Mouse (Mus musculus): ENCODE measurements around the gene Slc5a2. TPM values are rescaled to one million over a fixed set of nuclear protein-coding genes. Genes with fewer than 3 reads are reported as not detected.
A peak's percentile ranks its signal among the peaks of the same experiment; 100 is the strongest.

Gene Slc5a2
- polyA plus RNA-seq, 1 experiment from 2014 or later, result 0.63 TPM

DNA sequence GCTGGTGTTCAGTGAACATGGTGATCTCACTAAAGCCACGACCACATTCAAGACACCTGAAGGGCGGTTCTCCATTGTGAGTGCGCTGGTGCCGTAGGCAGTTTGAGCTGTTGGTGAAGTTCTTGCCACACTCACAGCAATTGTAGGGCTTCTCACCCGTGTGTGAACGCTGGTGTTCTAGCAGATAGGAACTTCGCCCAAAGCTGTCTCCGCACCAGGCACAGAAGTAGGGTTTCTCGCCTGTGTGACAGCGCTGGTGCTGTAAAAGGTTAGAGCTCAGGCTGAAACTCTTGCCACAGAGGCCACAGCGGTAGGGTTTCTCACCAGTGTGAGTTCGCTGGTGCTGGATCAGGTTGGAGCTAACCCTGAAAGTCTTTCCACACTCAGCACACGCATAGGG is 29.0 kb upstream of the Slc5a2 start:
- Histone ChIP-seq H3K9ac (ENCODE audit: low read length) (peak overlapping the region; percentile 89; the same call in 1 of the 2 replicates), H3K4me2 (replicated peaks; ENCODE audit: low read depth) (no peak overlapping the region; the same call in 1 of the 2 replicates), H3K4me1 (replicated peaks; ENCODE audit: control insufficient read depth, insufficient read depth) (no peaks in the 10 kb centered on the region; the same call in 1 of the 2 replicates), H3K9me3 (ENCODE audit: control insufficient read depth, low read length) (no peaks in the 10 kb centered on the region), H3K27me3 (ENCODE audit: control insufficient read depth, insufficient read depth, low read length) (no peaks in the 10 kb centered on the region), H3K4me3 (ENCODE audit: low read depth, low read length) (no peak overlapping the region), H3K27ac (replicated peaks) (no peak overlapping the region; the same call in 1 of the 2 replicates), H3K36me3 (ENCODE audit: control insufficient read depth, insufficient read depth, low read length) (peaks cover 16% of the 10 kb centered on the region)
- DNase-seq (ENCODE audit: low spot score) (no peak), ATAC-seq (ENCODE audit: low FRiP score, low TSS enrichment) (no peak)
- WGBS, result 96% methylated on average over 13 of the region's 13 CpGs
- TF ChIP-seq EP300 (optimal IDR thresholded peaks at IDR 0.05) (no peak), CTCF (IDR thresholded peaks at IDR 0.05; ENCODE audit: low read depth) (no peak)

DNA sequence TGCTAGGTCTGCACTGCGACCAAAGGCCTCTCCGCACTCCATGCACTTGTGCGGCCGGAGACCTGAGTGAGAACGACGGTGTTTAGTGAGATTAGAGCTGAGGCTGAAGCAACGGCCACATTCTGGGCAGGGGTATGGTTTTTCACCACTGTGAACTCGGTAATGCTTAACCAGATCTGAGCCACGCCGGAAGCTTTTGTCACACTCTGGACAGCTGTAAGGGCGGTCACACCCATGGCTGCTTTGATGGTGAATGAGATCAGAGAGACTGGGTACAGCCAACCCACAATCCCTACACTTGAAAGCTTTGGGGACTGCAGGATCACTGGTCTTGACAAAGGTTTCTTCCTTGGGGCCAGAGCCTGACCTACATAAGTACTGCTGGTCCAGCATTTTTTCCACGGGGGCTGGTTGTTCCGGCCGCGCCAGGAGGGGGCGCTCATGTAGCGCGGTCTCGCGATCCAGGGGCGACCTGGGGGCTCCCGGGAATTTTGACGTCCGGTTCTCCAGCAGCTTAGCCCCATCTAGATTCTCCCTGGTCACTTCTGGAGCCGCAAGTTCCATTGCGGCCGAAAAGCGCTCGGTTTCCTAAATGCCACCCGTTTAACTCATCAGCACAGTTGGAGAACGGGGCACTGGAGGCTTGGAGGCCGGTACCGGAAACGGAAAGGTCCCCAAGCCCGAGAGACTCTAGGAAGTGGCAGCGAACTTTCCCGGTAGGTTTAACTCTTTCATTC is 28.4 kb upstream of the Slc5a2 start, which contains the start of gene Armc5:
Armc5 (plus strand) TSS at position 487 of the 737 bp plus-strand sequence.
- peaks cover 18% of the 10 kb centered on the region for H3K36me3 ChIP-seq (ENCODE audit: control insufficient read depth, insufficient read depth, low read length)
- peak; percentile 40 for ATAC-seq (ENCODE audit: low FRiP score, low TSS enrichment)
- peak within 1 kb of the TSS; percentile 81 for H3K4me2 ChIP-seq (replicated peaks; ENCODE audit: low read depth)
- H3K4me3 ChIP-seq (ENCODE audit: low read depth, low read length), result peak within 1 kb of the TSS; percentile 71
- no peaks in the 10 kb centered on the region for H3K27me3 ChIP-seq (ENCODE audit: control insufficient read depth, insufficient read depth, low read length)
- no peaks in the 10 kb centered on the region for H3K9me3 ChIP-seq (ENCODE audit: control insufficient read depth, low read length)
- DNase-seq (ENCODE audit: low spot score), result peak; percentile 84
- H3K9ac ChIP-seq (ENCODE audit: low read length), result peak within 1 kb of the TSS; percentile 89
- WGBS, result 22% methylated on average over 37 of the region's 37 CpGs
- no peaks in the 10 kb centered on the region; the same call in 1 of the 2 replicates for H3K4me1 ChIP-seq (replicated peaks; ENCODE audit: control insufficient read depth, insufficient read depth)
- TF ChIP-seq EP300 (optimal IDR thresholded peaks at IDR 0.05) (no peak), CTCF (IDR thresholded peaks at IDR 0.05; ENCODE audit: low read depth) (peak; percentile 86)
- peak within 1 kb of the TSS; percentile 98 for H3K27ac ChIP-seq (replicated peaks)

GRCm38 (mm10) chr7:128237593-128237926 is 27.9 kb upstream of the Slc5a2 start:
- TF ChIP-seq EP300 (optimal IDR thresholded peaks at IDR 0.05) (peak; percentile 48), CTCF (IDR thresholded peaks at IDR 0.05; ENCODE audit: low read depth) (no peak)
- Histone ChIP-seq H3K4me1 (replicated peaks; ENCODE audit: control insufficient read depth, insufficient read depth) (no peaks in the 10 kb centered on the region; the same call in 1 of the 2 replicates), H3K27me3 (ENCODE audit: control insufficient read depth, insufficient read depth, low read length) (no peaks in the 10 kb centered on the region), H3K4me2 (replicated peaks; ENCODE audit: low read depth) (peak overlapping the region; percentile 81), H3K36me3 (ENCODE audit: control insufficient read depth, insufficient read depth, low read length) (peaks cover 22% of the 10 kb centered on the region), H3K9me3 (ENCODE audit: control insufficient read depth, low read length) (no peaks in the 10 kb centered on the region), H3K9ac (ENCODE audit: low read length) (peak overlapping the region; percentile 89), H3K4me3 (ENCODE audit: low read depth, low read length) (peak overlapping the region; percentile 71), H3K27ac (replicated peaks) (peak overlapping the region; percentile 98)
- WGBS, result under 1% methylated on average over 25 of the region's 25 CpGs
- DNase-seq (ENCODE audit: low spot score) (no peak), ATAC-seq (ENCODE audit: low FRiP score, low TSS enrichment) (no peak)

- DNase-seq (ENCODE audit: low spot score) (peak; percentile 100), ATAC-seq (ENCODE audit: low FRiP score, low TSS enrichment) (peak; percentile 89)
- no peaks in the 10 kb centered on the region; the same call in 1 of the 2 replicates for H3K4me1 ChIP-seq (replicated peaks; ENCODE audit: control insufficient read depth, insufficient read depth)
- under 1% methylated on average over 71 of the region's 72 CpGs for WGBS
- H3K27me3 ChIP-seq (ENCODE audit: control insufficient read depth, insufficient read depth, low read length), result no peaks in the 10 kb centered on the region
- peaks cover 25% of the 10 kb centered on the region for H3K36me3 ChIP-seq (ENCODE audit: control insufficient read depth, insufficient read depth, low read length)
- H3K9ac ChIP-seq (ENCODE audit: low read length), result peak within 1 kb of the TSS; percentile 89
- TF ChIP-seq CTCF (IDR thresholded peaks at IDR 0.05; ENCODE audit: low read depth), result peak; percentile 60
- TF ChIP-seq EP300 (optimal IDR thresholded peaks at IDR 0.05), result no peak
- H3K4me2 ChIP-seq (replicated peaks; ENCODE audit: low read depth), result peak within 1 kb of the TSS; percentile 81
- H3K27ac ChIP-seq (replicated peaks), result peak within 1 kb of the TSS; percentile 98
- no peaks in the 10 kb centered on the region for H3K9me3 ChIP-seq (ENCODE audit: control insufficient read depth, low read length)
- peak within 1 kb of the TSS; percentile 71 for H3K4me3 ChIP-seq (ENCODE audit: low read depth, low read length)
These were observed 27.3 kb upstream of the Slc5a2 start, which contains the start of gene 9130023H24Rik for GRCm38 (mm10) chr7:128237927-128238778. 9130023H24Rik (minus strand) TSS chr7:128238031.

DNA sequence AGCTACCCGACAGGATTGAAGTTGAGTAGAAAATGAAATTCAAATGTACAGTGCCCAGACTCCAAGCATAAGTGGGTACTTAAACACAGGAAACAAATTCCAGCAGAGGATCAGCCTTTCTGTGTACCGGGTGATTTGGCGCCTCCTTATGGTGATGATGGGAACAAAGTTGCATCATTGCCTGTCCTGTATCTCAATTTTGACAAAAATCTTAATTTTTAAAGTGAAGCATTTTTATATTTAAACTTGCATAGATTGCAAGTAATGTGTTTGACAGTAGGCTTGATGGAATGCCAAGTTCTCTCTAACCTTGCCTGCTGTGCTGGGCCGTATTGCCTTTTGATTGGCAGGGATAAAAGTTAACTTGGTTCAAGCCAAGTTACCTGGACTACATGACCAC is 26.5 kb upstream of the Slc5a2 start:
- H3K4me1 ChIP-seq (replicated peaks; ENCODE audit: control insufficient read depth, insufficient read depth), result no peaks in the 10 kb centered on the region; the same call in 1 of the 2 replicates
- H3K4me3 ChIP-seq (ENCODE audit: low read depth, low read length), result peak overlapping the region; percentile 71
- H3K4me2 ChIP-seq (replicated peaks; ENCODE audit: low read depth), result peak overlapping the region; percentile 58
- no peak overlapping the region for H3K9ac ChIP-seq (ENCODE audit: low read length)
- DNase-seq (ENCODE audit: low spot score) (peak; percentile 31), ATAC-seq (ENCODE audit: low FRiP score, low TSS enrichment) (no peak)
- WGBS, result 20% methylated on average over 4 of the region's 4 CpGs
- H3K9me3 ChIP-seq (ENCODE audit: control insufficient read depth, low read length), result no peaks in the 10 kb centered on the region
- peak overlapping the region; percentile 88 for H3K27ac ChIP-seq (replicated peaks)
- no peaks in the 10 kb centered on the region for H3K27me3 ChIP-seq (ENCODE audit: control insufficient read depth, insufficient read depth, low read length)
- TF ChIP-seq CTCF (IDR thresholded peaks at IDR 0.05; ENCODE audit: low read depth), result peak; percentile 74
- no peak for TF ChIP-seq EP300 (optimal IDR thresholded peaks at IDR 0.05)
- H3K36me3 ChIP-seq (ENCODE audit: control insufficient read depth, insufficient read depth, low read length), result peaks cover 26% of the 10 kb centered on the region
